Mouse (Mus musculus) liver, embryonic 14.5 days (tissue): ENCODE measurements around the gene Asb18. TPM values are rescaled to one million over a fixed set of nuclear protein-coding genes. Genes with fewer than 3 reads are reported as not detected.

Experiments used
- ATAC-seq: fragments of 200-750 bp; cut with Nextera tagmentation; 2 replicates; pipeline ENCODE4 v1.8.0; 2017; ENCODE audit warnings: moderate number of reproducible peaks, mild to moderate bottlenecking, moderate library complexity; ENCODE audit not compliant: insufficient read depth
- DNase-seq, 3 experiments: peaks; one replicate each; pipeline ENCODE4 v3.0.0-alpha.2; 2012 to 2013; ENCODE audit warnings: low read depth in 3 of 3, low spot score in 3 of 3
- H3K27ac ChIP-seq: fragments of 300-500 bp; sonication (generic); 2 replicates; pipeline ENCODE4 v1.5.1; 2014; ENCODE audit warnings: moderate library complexity, mild to moderate bottlenecking, control low read depth, inconsistent platforms
- H3K27me3 ChIP-seq: fragments of 300-500 bp; sonication (generic); 2 replicates; pipeline ENCODE4 v1.6.1; 2014; ENCODE audit warnings: mild to moderate bottlenecking, low read length, moderate library complexity; ENCODE audit not compliant: control insufficient read depth, insufficient read depth
- H3K36me3 ChIP-seq: fragments of 300-500 bp; sonication (generic); replicated peaks from 2 replicates; pipeline ENCODE4 v1.6.1; 2014; ENCODE audit warnings: low read depth; ENCODE audit not compliant: control insufficient read depth, insufficient read depth
- H3K4me1 ChIP-seq, 2 experiments: fragments of 200-500 bp in 1 of 2; fragments of 300-500 bp in 1 of 2; sonication (generic) in 1 of 2; replicated peaks; 2 replicates each; pipeline ENCODE4 v1.6.1; 2012 to 2014; ENCODE audit warnings: antibody characterized with exemption in 1 of 2, inconsistent platforms in 1 of 2, low read length in 1 of 2; ENCODE audit not compliant: control insufficient read depth in 2 of 2, insufficient read depth in 2 of 2
- H3K4me2 ChIP-seq: fragments of 300-500 bp; sonication (generic); 2 replicates; pipeline ENCODE4 v1.6.1; 2014; ENCODE audit warnings: low read depth, mild to moderate bottlenecking, control low read depth, moderate library complexity
- H3K4me3 ChIP-seq, 2 experiments: fragments of 200-500 bp in 1 of 2; fragments of 300-500 bp in 1 of 2; sonication (generic) in 1 of 2; 2 replicates each; pipeline ENCODE4 v1.5.1; 2012 to 2014; ENCODE audit warnings: low read depth in 2 of 2, low read length in 2 of 2, mild to moderate bottlenecking in 2 of 2, control low read depth in 1 of 2, inconsistent platforms in 1 of 2, moderate library complexity in 1 of 2; ENCODE audit not compliant: insufficient read depth in 1 of 2
- H3K9ac ChIP-seq: fragments of 300-500 bp; sonication (generic); replicated peaks from 2 replicates; pipeline ENCODE4 v1.6.1; 2014; ENCODE audit warnings: mild to moderate bottlenecking, control low read depth, moderate library complexity
- H3K9me3 ChIP-seq: fragments of 300-500 bp; sonication (generic); 2 replicates; pipeline ENCODE4 v1.6.1; 2016; ENCODE audit warnings: low read length, mixed read lengths; ENCODE audit not compliant: control insufficient read depth
- CTCF ChIP-seq: IDR thresholded peaks from 2 replicates; pipeline ENCODE4 v1.5.1; 2016; ENCODE audit warnings: antibody characterized with exemption, low read depth, control low read depth
- EP300 ChIP-seq: IDR thresholded peaks from 2 replicates; pipeline ENCODE4 v1.6.1; 2016; ENCODE audit warnings: antibody characterized with exemption, low read depth
- WGBS: fragments of 180-500 bp; shearing (Covaris S2); extraction: QIAGEN DNeasy Blood & Tissue Kit; methylation state at CpG from one replicate; pipeline ENCODE4 v1.1.7; 2014; ENCODE audit not compliant: insufficient replicate concordance; 5-methylcytosine and 5-hydroxymethylcytosine counted together
- polyA plus RNA-seq, 2 experiments: library from polyadenylated mRNA; depleted of rRNA in 1 of 2; stranded (reverse) in 1 of 2; unstranded in 1 of 2; fragments of >200 nt; fragmentation: Nextera tagmentation in 1 of 2; extraction: Ambion mirVana in 1 of 2; gene quantifications; 2 replicates each; pipeline versions ENCODE4 v1.2.1 to v1.2.3; 2012 to 2014

Asb18 gene
- polyA plus RNA-seq, 2 experiments: not detected

- 4% methylated on average over 25 of the region's 25 CpGs for WGBS
- H3K27ac ChIP-seq: no peak overlapping the region
- no peaks in the 10 kb centered on the region for H3K36me3 ChIP-seq
- H3K9ac ChIP-seq: no peak overlapping the region
- no peak for DNase-seq
- no peaks in the 10 kb centered on the region for H3K4me1 ChIP-seq
- no peak for ATAC-seq
- peaks cover 17% of the 10 kb centered on the region for H3K27me3 ChIP-seq
- no peak overlapping the region for H3K4me2 ChIP-seq
- no peaks in the 10 kb centered on the region for H3K9me3 ChIP-seq
- TF ChIP-seq EP300 (no peak), CTCF (no peak)
- no peak overlapping the region for H3K4me3 ChIP-seq
Measured at GRCm38 (mm10) chr1:89992256-89992655, 22.2 kb downstream of the Asb18 start.

- TF ChIP-seq EP300: no peak
- no peak for TF ChIP-seq CTCF
- Histone ChIP-seq H3K4me2 (no peak overlapping the region), H3K9ac (no peak overlapping the region), H3K4me1 (no peaks in the 10 kb centered on the region), H3K9me3 (no peaks in the 10 kb centered on the region), H3K36me3 (no peaks in the 10 kb centered on the region), H3K27me3 (no peaks in the 10 kb centered on the region), H3K4me3 (no peak overlapping the region), H3K27ac (no peak overlapping the region)
- ATAC-seq (no peak), DNase-seq (no peak)
- WGBS: 78% methylated on average over 8 of the region's 8 CpGs
Measured at GRCm38 (mm10) chr1:89977261-89977660, 37.2 kb downstream of the Asb18 start.

GRCm38 (mm10) chr1:89976411-89976810 is 38.1 kb downstream of the Asb18 start:
- TF ChIP-seq EP300 (no peak), CTCF (no peak)
- ATAC-seq: no peak

GRCm38 (mm10) chr1:89974541-89974940 is 39.9 kb downstream of the Asb18 start:
- DNase-seq (no peak), ATAC-seq (no peak)
- no peak for TF ChIP-seq CTCF
- no peak for TF ChIP-seq EP300
- Histone ChIP-seq H3K27ac (no peak overlapping the region), H3K4me1 (no peaks in the 10 kb centered on the region), H3K4me3 (no peak overlapping the region), H3K27me3 (peaks cover 6% of the 10 kb centered on the region), H3K36me3 (no peaks in the 10 kb centered on the region), H3K4me2 (no peak overlapping the region), H3K9me3 (no peaks in the 10 kb centered on the region), H3K9ac (no peak overlapping the region)
- 46% methylated on average over 8 of the region's 8 CpGs for WGBS

More at GRCm38 (mm10) chr1:89976411-89976810, 38.1 kb downstream of the Asb18 start:
- Histone ChIP-seq H3K9ac (no peak overlapping the region), H3K27ac (no peak overlapping the region), H3K4me1 (no peaks in the 10 kb centered on the region), H3K27me3 (no peaks in the 10 kb centered on the region), H3K4me2 (no peak overlapping the region), H3K4me3 (no peak overlapping the region), H3K36me3 (no peaks in the 10 kb centered on the region), H3K9me3 (no peaks in the 10 kb centered on the region)
- 63% methylated on average over 8 of the region's 8 CpGs for WGBS
- DNase-seq: no peak

GRCm38 (mm10) chr1:89971848-89972247 is 42.6 kb downstream of the Asb18 start:
- no peak overlapping the region for H3K4me2 ChIP-seq
- H3K36me3 ChIP-seq: no peaks in the 10 kb centered on the region
- no peaks in the 10 kb centered on the region for H3K9me3 ChIP-seq
- H3K4me3 ChIP-seq: no peak overlapping the region
- WGBS: 40% methylated on average over 8 of the region's 8 CpGs
- TF ChIP-seq CTCF: no peak
- no peak for TF ChIP-seq EP300
- H3K9ac ChIP-seq: no peak overlapping the region
- H3K27ac ChIP-seq: no peak overlapping the region
- ATAC-seq (no peak), DNase-seq (no peak)
- H3K27me3 ChIP-seq: peaks cover 27% of the 10 kb centered on the region
- H3K4me1 ChIP-seq: no peaks in the 10 kb centered on the region
